Mouse (Mus musculus) heart, embryonic 14.5 days (tissue): ENCODE results near the gene Ccr4. TPM values are rescaled to one million over a fixed set of nuclear protein-coding genes. Genes with fewer than 3 reads are reported as not detected.

Experiments
- ATAC-seq: fragments of 200-750 bp; cut with Nextera tagmentation; 2 replicates; pipeline ENCODE4 v1.8.0; 2017; ENCODE audit warnings: low read depth, moderate TSS enrichment; ENCODE audit not compliant: insufficient number of reproducible peaks, insufficient read depth, low FRiP score
- H3K27ac ChIP-seq, 2 experiments: fragments of 200-500 bp in 1 of 2; fragments of 300-500 bp in 1 of 2; sonication (generic) in 1 of 2; replicated peaks in 1 of 2; 2 replicates each; pipeline ENCODE4 v1.5.1; 2012 to 2014; ENCODE audit warnings: low read depth in 2 of 2, low read length in 2 of 2, control low read depth in 1 of 2, mild to moderate bottlenecking in 1 of 2, mixed read lengths in 1 of 2; ENCODE audit not compliant: control insufficient read depth in 1 of 2, insufficient read depth in 1 of 2
- H3K27me3 ChIP-seq: fragments of 300-500 bp; sonication (generic); 2 replicates; pipeline ENCODE4 v1.6.1; 2014; ENCODE audit warnings: mild to moderate bottlenecking, low read length, control low read depth; ENCODE audit not compliant: control insufficient read depth, insufficient read depth
- H3K36me3 ChIP-seq: fragments of 300-500 bp; sonication (generic); 2 replicates; pipeline ENCODE4 v1.6.1; 2014; ENCODE audit warnings: mild to moderate bottlenecking, control low read depth, low read length, mixed read lengths; ENCODE audit not compliant: control insufficient read depth, insufficient read depth
- H3K4me1 ChIP-seq, 2 experiments: fragments of 200-500 bp in 1 of 2; fragments of 300-500 bp in 1 of 2; sonication (generic) in 1 of 2; 2 replicates each; pipeline ENCODE4 v1.6.1; 2012 to 2014; ENCODE audit warnings: low read length in 2 of 2, control low read depth in 1 of 2, mixed read lengths in 1 of 2; ENCODE audit not compliant: control insufficient read depth in 2 of 2, insufficient read depth in 2 of 2
- H3K4me2 ChIP-seq: fragments of 300-500 bp; sonication (generic); 2 replicates; pipeline ENCODE4 v1.6.1; 2014; ENCODE audit warnings: mild to moderate bottlenecking, low read length
- H3K4me3 ChIP-seq, 2 experiments: fragments of 200-500 bp in 1 of 2; fragments of 300-500 bp in 1 of 2; sonication (generic) in 1 of 2; 2 replicates each; pipeline ENCODE4 v1.5.1; 2012 to 2014; ENCODE audit warnings: low read length in 2 of 2, mild to moderate bottlenecking in 2 of 2, control low read depth in 1 of 2, low read depth in 1 of 2, moderate library complexity in 1 of 2; ENCODE audit not compliant: control insufficient read depth in 1 of 2, insufficient read depth in 1 of 2
- H3K9ac ChIP-seq: fragments of 300-500 bp; sonication (generic); 2 replicates; pipeline ENCODE4 v1.6.1; 2014; ENCODE audit warnings: mild to moderate bottlenecking, low read length
- H3K9me3 ChIP-seq: fragments of 300-500 bp; sonication (generic); 2 replicates; pipeline ENCODE4 v1.6.1; 2016; ENCODE audit warnings: low read length, control low read depth; ENCODE audit not compliant: control insufficient read depth
- WGBS: fragments of 180-500 bp; shearing (Covaris S2); extraction: QIAGEN DNeasy Blood & Tissue Kit; methylation state at CpG from one replicate; pipeline ENCODE4 v1.1.7; 2014; 5-methylcytosine and 5-hydroxymethylcytosine counted together
- polyA plus RNA-seq: library from polyadenylated mRNA; unstranded; fragments of >200 nt; fragmentation: Nextera tagmentation; extraction: Ambion mirVana; gene quantifications from 2 replicates; pipeline ENCODE4 v1.2.1, GENCODE M21; 2014

The Ccr4 gene
- polyA plus RNA-seq, 1 experiment from 2014 or later = not detected

DNA sequence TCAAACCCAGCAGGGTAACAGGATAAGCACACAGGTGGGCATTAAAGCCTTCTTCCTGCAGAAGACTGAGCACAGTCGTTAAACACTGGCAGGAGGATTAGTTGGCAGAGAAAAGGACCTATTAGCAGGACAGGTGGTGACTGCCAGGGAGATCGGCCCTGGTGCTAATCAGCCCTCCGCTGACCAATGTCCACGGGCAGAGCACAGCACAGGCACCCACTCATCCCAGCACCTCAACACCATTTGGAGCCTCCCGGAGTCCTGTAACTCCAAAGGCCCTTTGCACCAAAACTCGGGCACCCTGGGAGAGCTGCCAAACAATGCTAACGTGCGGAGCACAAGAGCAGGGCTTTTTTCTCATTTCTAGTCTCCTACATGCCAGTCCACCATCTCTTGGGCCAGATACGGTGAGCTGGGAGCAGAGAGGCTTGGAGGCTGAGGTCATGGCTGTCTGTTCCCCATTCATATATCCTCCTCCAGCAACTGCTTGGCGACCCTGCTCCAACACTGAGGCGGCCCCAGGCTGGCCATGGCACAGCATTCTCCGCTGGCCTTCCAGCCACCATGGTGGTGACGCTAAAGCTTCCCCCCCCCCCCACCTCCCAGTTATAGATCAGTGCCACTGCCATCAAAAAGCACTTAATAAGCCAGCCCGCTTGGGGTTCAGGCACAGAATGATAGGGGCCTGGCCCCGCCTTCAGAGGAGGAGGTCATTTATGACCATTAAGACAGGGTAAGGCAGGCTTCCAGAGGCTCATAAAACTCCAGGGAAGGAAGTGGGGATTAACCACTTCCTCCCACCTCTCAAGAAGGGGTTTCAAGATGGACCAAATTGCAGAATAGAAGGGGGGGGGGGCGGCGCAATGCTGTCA is 39.4 kb upstream of the Ccr4 start:
- no peak for ATAC-seq
- H3K4me3 ChIP-seq = no peak overlapping the region
- no peak overlapping the region for H3K9ac ChIP-seq
- H3K9me3 ChIP-seq = no peaks in the 10 kb centered on the region
- H3K36me3 ChIP-seq = no peaks in the 10 kb centered on the region
- H3K4me2 ChIP-seq = no peak overlapping the region
- peaks cover 21 to 33% of the 10 kb centered on the region in 2 experiments for H3K4me1 ChIP-seq
- WGBS = 64% methylated on average over 17 of the region's 17 CpGs
- H3K27ac ChIP-seq = no peak overlapping the region
- no peaks in the 10 kb centered on the region for H3K27me3 ChIP-seq

GRCm38 (mm10) chr9:114541279-114541741 is 36.6 kb upstream of the Ccr4 start:
- Histone ChIP-seq H3K9me3 (no peaks in the 10 kb centered on the region), H3K27ac (no peak overlapping the region), H3K27me3 (no peaks in the 10 kb centered on the region), H3K4me3 (no peak overlapping the region), H3K4me1 (peaks cover 25 to 31% of the 10 kb centered on the region in 2 experiments), H3K36me3 (no peaks in the 10 kb centered on the region), H3K9ac (no peak overlapping the region), H3K4me2 (no peak overlapping the region)
- ATAC-seq = peak; percentile 37; the same call in 1 of the 2 replicates
- WGBS = 0% methylated on average over 1 of the region's 1 CpGs

DNA sequence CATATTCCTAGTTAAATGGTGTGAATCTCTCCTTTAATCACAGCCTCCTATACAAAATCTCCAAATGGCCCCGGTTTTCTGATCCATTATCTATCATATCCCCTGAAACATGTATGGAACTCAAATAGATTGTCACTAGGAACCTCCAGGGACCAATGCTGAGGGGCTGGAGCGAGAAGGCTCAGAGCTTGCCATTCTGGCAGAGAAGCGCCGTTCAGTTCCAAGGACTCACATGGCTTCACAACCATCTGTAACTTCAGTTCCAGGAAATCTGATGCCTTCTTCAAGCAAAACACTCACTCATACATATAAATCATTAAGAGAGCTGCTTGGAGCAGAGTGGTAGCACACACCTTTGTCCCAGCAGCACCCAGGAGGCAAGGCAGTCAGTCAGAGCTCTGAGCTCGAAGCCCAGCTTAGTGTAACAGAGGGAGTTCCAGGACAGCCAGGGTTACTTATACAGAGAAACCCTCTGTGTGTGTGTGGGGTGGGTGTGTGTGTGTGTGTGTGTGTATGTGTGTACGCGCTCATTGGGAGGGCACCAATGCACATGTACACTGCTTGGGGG is 34.4 kb upstream of the Ccr4 start:
- H3K36me3 ChIP-seq = no peaks in the 10 kb centered on the region
- H3K9ac ChIP-seq = no peak overlapping the region
- no peak for ATAC-seq
- no peak overlapping the region for H3K4me3 ChIP-seq
- 82% methylated on average over 7 of the region's 7 CpGs for WGBS
- H3K9me3 ChIP-seq = no peaks in the 10 kb centered on the region
- H3K27me3 ChIP-seq = no peaks in the 10 kb centered on the region
- no peak overlapping the region for H3K4me2 ChIP-seq
- peaks cover 18 to 22% of the 10 kb centered on the region in 2 experiments for H3K4me1 ChIP-seq
- H3K27ac ChIP-seq = no peak overlapping the region

DNA sequence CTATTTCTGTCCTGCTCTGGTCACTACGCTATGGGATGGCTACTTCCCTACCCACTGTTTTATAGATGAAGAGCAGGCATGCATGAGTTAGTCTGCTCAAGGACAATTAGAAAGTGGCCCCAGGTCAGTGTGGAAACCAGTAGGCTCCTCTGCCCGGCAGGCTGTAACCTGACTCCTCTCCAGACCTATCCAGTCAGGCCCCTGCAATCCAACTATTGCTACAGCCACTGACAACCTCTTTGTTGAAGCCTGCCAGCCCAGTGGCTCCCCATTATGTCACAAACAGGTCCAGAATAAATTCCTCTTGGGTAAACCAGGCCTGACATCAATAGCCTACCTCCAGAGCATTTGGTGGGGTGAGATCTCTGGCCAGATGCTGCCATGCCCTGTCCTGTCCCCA is 31.9 kb upstream of the Ccr4 start:
- no peak overlapping the region for H3K4me3 ChIP-seq
- H3K4me2 ChIP-seq = no peak overlapping the region
- H3K9ac ChIP-seq = no peak overlapping the region
- peaks cover 15 to 17% of the 10 kb centered on the region in 2 experiments for H3K4me1 ChIP-seq
- H3K36me3 ChIP-seq = no peaks in the 10 kb centered on the region
- ATAC-seq = no peak
- no peaks in the 10 kb centered on the region for H3K9me3 ChIP-seq
- peak overlapping the region; percentile 44 to 55; a peak in 3 of 4 replicates for H3K27ac ChIP-seq
- H3K27me3 ChIP-seq = no peaks in the 10 kb centered on the region
- 15% methylated on average over 2 of the region's 2 CpGs for WGBS

- Histone ChIP-seq H3K27ac (no peak overlapping the region), H3K4me2 (no peak overlapping the region), H3K9ac (no peak overlapping the region), H3K9me3 (no peaks in the 10 kb centered on the region), H3K27me3 (no peaks in the 10 kb centered on the region), H3K4me3 (no peak overlapping the region), H3K4me1 (peaks cover 7 to 8% of the 10 kb centered on the region in 2 experiments; a peak in 3 of 4 replicates), H3K36me3 (no peaks in the 10 kb centered on the region)
- ATAC-seq = no peak
- WGBS = 73% methylated on average over 9 of the region's 9 CpGs
Measured at GRCm38 (mm10) chr9:114534747-114535517, 30.2 kb upstream of the Ccr4 start.

DNA sequence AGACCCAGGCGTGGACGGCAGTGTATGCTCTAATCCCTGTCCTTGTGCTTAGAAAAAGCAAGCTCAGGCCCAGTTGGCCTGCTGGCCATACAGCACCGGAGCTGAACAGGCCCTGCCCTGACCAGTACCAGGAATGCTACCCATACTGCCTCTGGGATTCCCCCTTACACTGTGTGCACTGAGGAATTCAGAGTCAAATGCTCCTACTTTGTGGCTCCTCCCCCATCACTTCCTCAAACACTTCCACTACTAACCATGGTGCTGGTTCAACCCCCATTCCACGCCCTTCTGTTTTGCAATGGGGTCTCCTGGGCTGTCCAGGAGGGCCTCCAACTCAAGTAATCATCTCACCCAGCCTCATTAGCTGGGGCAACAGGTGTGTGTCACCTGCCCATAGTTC is 29.1 kb upstream of the Ccr4 start:
- WGBS = 50% methylated on average over 4 of the region's 4 CpGs
- Histone ChIP-seq H3K9me3 (no peaks in the 10 kb centered on the region), H3K4me1 (peaks cover 7 to 8% of the 10 kb centered on the region in 2 experiments), H3K9ac (no peak overlapping the region), H3K4me3 (no peak overlapping the region), H3K36me3 (no peaks in the 10 kb centered on the region), H3K27ac (no peak overlapping the region), H3K27me3 (no peaks in the 10 kb centered on the region), H3K4me2 (no peak overlapping the region)
- no peak for ATAC-seq

GRCm38 (mm10) chr9:114531276-114531675 is 26.6 kb upstream of the Ccr4 start:
- Histone ChIP-seq H3K9me3 (no peaks in the 10 kb centered on the region), H3K9ac (no peak overlapping the region), H3K36me3 (no peaks in the 10 kb centered on the region), H3K4me3 (no peak overlapping the region), H3K4me2 (no peak overlapping the region), H3K27me3 (no peaks in the 10 kb centered on the region), H3K4me1 (peaks cover 18 to 26% of the 10 kb centered on the region in 2 experiments; a peak in 3 of 4 replicates), H3K27ac (no peak overlapping the region)
- ATAC-seq = no peak
- WGBS = 69% methylated on average over 11 of the region's 11 CpGs
